Mouse (Mus musculus) heart, postnatal 14 days (tissue): ENCODE measurements at regions not wholly inside any gene's neighbourhood (a gene's known extent, or its start where the extent isn't known, plus 50 kb on each side); places are given as distances from the start of the nearest gene placed in this dataset.

Experiments
- DNase-seq, 2 experiments: peaks; one replicate each; pipeline ENCODE4 v3.0.0; 2021 to 2022
- intact Hi-C: fragments of 180-260 bp; cut with DNase I; formaldehyde crosslinking; loops from one replicate; pipeline ENCODE4 v1.15.1; 2025

GRCm38 (mm10) chr16:14800209-14800608, 106.2 kb upstream of the Efcab1 start:
- intact Hi-C loops: no loop called here
- DNase-seq: no peak

GRCm38 (mm10) chr16:14827008-14827407, 79.4 kb upstream of the Efcab1 start:
- peak in 1 of 2 experiments; percentile 0 for DNase-seq

GRCm38 (mm10) chr16:14840786-14841185, 65.6 kb upstream of the Efcab1 start:
- intact Hi-C loops: no loop called here

More at GRCm38 (mm10) chr16:14827008-14827407, 79.4 kb upstream of the Efcab1 start:
- intact Hi-C loops: no loop called here

More at GRCm38 (mm10) chr16:14840786-14841185, 65.6 kb upstream of the Efcab1 start:
- DNase-seq: no peak
